Mouse (Mus musculus) thymus, postnatal 36 days (tissue): ENCODE measurements around the gene Polr2f.

Source experiments
- DNase-seq, 2 experiments: peaks; one replicate each; pipeline ENCODE4 v3.0.0; 2022; ENCODE audit warnings: mixed read lengths in 2 of 2

The Polr2f gene

DNA sequence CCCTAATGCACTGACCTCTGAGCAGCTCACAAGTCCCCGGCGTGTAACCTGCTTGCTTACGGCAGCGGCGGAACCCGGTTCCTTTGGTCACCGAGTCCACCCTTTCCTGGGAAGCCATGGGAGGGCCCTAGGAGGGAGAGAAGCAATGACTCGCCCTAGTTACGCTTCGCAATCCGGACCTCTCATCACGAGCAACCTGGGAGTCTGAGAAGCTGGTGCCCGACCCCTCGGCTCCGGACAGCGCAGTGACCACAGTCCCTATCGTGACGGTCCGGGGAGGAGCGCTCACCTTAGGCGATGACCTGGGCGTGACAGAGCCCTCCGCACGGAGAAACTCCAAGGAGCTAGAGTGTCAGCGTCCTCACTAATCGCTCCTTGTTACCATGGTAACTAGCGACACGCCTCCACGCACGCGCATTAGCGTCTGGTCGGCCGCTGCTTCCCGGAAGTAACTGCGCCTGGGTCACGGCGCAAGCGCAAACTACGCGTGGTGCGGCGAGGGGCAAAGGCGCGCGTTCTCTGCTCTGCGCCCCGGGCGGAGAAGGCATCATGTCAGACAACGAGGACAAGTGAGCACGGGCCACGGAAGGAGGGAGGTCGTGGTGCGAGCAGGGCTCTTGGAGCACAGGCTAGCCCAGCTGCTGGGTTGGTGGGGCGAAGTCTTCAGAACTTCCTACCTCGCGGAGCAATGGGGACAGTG, at the start of gene Polr2f, which contains the start of gene 1700088E04Rik:
Polr2f (plus strand) TSS at position 144 of the 700 bp plus-strand sequence.
1700088E04Rik (minus strand) TSS at position 388 of the 700 bp plus-strand sequence.
- peak; percentile 94 for DNase-seq

DNA sequence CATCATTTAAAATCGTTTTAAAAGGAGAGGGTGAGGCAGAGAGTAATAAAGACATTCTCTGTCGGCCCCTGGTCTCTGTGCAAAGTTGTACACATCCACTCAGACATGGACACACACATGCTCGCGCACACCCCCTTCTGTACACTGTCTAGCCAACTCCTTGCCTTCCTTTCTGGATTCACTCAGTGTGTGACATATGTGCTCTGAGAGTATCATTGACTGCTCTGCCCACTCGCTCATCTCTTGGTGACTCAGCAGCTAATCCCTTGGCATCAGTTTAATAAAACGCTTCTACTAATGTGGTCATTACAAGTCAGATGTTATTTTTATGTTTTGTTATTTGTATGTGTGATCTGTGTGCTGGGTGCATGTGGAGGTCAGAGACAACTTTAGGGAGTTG, 48.5 kb upstream of the Polr2f start:
- no peak for DNase-seq

DNA sequence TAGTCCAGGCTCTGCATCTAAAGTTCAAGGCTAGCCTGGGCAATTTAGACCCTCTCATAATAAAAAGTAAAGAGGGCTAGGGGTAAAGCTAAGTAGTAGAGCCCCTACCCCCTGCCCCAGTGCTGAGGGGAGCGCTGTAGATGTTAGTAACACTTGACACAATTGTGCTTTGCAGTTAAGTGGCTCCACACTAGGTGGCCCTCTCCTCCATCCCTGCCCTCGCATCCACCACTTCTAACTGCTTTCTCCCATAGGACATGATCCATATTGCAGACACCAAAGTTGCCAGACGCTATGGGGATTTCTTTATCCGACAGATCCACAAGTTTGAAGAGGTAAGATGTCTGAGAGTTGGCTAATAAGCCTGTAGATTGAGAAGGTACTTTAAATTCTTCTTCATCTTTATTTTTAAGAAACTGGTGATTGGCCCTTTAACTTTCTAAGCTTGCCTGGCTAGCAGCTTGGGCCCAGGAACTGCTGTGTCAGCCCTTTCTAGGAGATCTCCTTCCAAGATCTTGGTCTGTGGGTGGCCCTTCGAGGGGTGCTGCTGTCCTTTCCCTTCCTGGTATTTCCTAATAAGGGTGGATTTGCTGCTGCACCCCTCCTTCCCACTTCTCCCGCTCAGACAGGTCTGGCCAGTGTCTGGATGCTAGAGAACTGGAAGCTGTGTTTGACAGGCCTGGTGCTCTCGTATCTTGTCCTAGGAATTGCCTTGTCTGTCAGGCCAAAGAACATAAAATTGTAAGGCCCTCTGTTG, 47.5 kb upstream of the Polr2f start:
- DNase-seq = no peak

GRCm38 (mm10) chr15:79095483-79095882, 45.3 kb upstream of the Polr2f start:
- no peak for DNase-seq

DNA sequence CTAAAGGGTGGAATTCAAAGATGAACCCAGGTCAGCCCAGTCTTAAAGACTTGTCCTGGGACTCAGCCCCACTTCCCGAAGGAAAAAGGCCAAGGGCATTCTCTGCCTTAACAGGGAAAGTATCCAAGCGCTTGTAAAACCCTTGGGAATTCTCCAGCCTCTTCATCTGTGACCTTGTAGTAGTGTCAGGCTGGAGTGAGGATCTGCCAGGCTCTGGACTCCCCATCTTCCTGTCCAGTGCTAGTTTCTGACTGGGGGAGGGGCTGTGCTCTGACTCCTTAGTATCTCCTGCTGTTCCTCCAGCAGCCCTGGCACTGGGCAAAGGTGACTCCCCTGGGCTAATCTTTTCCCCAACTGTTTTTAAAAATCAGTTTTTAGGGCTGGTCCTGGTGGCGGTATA, 44.3 kb upstream of the Polr2f start:
- DNase-seq = no peak

- DNase-seq = no peak
These were observed 43.7 kb upstream of the Polr2f start for GRCm38 (mm10) chr15:79097135-79097534.

DNA sequence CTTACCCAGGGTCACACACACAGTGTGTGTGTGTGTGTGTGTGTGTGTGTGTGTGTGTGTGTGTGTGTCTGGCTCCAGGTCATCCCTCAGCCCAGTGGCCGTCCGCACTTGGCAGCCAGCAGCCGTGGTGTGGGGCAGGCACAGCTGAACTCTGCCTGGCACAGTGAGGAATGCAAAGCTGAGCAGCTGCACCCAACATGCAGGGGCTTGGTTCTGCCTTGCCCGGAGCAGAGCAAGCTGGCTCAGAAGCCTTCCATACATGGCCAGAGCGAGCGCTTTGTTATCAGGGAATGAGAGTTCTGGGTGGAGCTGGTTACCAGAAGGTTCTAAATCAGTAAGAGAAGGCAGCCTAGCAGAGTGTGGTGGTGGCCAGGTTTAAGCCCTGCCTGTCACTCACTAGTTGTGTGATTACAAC, 43.2 kb upstream of the Polr2f start:
- no peak for DNase-seq

DNA sequence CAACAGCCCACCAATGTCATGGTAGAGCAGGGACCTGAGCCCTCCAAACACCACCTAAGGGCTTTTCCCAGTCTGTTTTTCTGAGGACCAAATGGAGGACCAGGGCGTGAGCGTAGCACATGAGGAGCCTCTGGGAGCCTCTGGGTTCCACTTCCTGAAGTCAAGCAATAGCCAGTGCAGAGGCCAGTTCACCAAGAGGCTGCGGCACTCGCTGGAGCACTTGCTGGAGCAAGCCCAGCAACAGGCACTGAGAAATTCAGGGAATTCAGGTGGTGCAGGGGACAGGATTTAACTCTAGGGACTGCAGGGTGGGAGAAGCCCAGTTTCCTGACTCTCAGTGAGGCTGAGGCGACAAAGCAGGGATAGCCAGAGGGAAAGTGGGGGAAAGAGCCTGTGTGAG, 42.6 kb upstream of the Polr2f start:
- DNase-seq = no peak

- DNase-seq = no peak
These were observed 41.9 kb upstream of the Polr2f start for GRCm38 (mm10) chr15:79098868-79099267.

DNA sequence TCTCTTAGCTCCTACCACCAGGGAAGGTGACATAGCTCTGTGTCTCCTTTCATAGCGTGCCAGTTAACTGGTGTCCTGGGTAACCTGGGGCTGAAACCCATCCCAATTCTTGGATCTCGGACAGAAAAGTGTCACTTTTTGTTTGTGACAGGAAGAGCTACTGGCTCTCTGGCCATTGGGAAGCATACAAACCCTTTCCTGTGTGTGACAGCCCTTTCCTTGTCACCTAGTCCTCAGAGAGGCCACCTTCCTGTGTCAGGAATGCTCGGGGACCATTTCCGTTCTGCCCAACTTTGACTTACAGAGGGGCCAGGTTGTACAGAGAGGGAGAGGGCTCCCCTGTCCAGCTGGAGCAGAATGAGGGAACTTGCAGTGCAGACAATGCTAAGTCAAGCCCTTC, 41.4 kb upstream of the Polr2f start:
- DNase-seq = no peak

DNA sequence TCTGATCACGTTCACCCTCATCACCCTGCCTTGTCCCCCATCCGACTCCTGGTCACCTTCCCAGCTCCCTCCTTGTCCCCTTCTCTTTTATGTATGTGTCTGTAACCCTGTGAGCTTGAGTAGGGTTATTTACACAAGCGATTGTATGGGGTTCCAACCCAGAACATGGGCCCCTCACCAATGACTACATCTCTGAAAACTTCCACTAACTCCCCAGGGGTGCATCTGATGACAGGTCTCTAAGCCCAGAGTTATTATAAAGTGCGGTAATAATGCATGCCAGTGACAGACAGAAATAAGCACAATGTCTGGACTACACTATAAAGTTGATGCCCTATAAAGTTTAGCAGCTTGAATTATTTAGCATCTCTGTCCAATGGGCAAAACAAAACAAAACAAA, 40.4 kb upstream of the Polr2f start:
- DNase-seq = no peak

DNA sequence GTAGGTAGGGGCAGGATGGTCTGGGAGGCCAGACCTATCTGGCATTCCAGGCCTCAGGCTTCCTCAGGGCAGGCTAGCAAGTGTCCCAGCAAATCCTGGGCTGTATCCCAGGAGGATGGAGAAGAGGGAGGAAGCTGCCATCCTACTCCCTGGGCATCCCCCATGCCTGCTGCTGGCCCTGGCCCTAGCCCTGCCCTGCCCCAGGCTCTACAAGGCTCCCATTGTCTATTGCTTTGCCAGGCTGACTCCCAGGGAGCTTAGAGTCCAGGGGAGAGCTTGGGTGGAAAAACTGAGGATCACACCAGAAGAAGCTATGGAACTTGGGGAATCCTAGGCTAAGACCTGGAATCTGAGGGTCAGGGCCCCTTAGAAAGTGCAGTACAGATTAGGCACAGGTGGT, 39.3 kb upstream of the Polr2f start:
- no peak for DNase-seq

DNA sequence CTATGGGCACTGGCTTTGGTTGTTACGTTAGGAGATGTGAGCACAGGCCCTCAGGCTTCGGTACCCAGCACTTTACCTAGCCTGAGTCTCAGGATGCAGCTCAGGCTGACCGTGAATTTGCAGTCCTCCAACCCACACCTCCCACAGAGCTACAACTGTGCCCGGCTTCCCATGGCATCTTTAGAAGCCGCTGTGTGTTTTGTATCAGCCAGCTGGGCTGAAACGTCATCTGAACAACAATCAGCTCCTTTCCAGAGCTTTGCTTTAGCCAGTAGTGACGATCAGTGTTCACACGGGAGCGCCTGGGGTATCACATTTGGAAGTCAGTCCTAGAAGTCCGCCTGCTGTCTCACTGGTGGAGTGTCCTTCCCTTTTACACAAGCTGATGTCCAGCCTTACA, 37.5 kb upstream of the Polr2f start:
- DNase-seq = no peak

GRCm38 (mm10) chr15:79105804-79106203, 35.0 kb upstream of the Polr2f start:
- DNase-seq = no peak

GRCm38 (mm10) chr15:79107966-79108365, 32.8 kb upstream of the Polr2f start:
- DNase-seq = no peak

DNA sequence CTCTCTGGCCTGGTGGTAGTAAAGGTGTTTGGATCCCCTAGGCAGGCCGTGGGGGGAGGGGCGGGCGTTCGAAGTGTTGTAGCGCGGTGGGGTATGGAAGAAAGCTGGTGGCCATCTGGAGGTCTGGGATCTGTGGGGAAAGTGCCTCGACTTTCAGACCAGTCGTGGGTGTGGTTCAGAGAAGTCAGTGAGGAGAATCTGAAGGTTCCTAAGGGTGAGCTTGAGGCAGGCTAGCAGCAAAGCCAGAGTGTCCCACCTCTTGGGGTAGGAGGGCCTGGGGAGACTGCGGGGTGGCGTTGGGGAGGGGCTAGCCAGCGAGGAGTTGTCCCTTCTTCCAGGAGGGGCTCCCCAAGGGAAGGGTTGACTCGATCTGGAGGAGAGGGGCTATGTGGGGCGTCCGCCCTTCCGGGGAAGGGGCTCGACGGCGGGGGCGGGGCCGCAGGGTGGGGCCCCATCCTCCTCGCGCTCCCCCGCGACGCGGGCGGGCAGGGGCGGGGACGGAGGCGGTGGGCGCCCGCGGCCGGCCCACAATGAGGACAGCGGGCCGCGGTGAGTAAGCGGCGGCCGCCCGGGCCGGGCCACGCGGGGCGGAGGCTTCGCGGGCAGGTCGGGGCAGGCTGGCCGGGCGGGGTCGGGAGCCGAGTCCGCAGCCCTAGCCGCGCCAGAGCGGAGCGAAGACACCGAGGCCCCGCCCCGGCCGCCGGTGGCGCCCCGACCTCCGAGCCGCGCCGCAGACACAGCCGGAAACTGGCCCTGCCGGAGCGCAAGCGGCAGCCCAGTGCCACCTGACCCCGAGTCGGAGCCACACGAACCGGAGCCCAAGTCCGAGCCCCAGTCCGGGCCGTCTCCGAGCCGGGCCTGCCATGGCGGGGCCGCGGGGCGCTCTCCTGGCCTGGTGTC, 32.1 kb upstream of the Polr2f start, which contains the start of gene Micall1:
Micall1 (plus strand) TSS at position 478 of the 900 bp plus-strand sequence.
- DNase-seq = peak; percentile 71 to 75

DNA sequence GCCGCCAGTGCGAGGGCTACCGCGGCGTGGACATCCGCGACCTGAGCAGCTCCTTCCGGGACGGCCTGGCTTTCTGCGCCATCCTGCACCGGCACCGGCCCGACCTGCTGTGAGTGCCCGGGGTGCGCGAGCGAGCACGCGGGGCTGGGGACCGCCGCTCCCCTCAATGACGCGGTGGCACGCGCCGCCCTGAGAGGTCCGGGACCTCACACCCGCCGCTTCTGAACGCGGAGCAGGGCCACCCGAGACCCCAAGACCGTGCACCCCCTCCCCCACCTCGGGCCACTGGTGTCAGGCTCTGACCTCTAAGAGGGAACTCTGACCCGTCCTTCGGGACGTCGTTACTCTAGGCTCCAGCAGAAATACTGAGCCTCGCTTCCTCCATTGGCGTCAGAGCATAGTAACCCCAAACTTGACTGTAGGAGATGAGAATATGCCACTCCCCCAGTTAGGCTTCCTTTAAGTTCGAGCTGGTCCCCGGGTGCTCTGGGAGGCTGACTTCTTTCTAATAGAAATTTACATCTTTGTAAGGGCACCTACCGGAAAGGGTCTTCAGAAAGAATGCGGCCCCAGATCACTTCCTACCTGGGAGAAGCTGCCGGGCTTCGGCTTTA, 31.4 kb upstream of the Polr2f start:
- peak; percentile 35 to 59 for DNase-seq

GRCm38 (mm10) chr15:79110031-79110430, 30.8 kb upstream of the Polr2f start:
- DNase-seq = no peak

- no peak for DNase-seq
These were observed 30.3 kb upstream of the Polr2f start for GRCm38 (mm10) chr15:79110528-79110927.

GRCm38 (mm10) chr15:79111774-79112173, 29.0 kb upstream of the Polr2f start:
- DNase-seq = no peak

DNA sequence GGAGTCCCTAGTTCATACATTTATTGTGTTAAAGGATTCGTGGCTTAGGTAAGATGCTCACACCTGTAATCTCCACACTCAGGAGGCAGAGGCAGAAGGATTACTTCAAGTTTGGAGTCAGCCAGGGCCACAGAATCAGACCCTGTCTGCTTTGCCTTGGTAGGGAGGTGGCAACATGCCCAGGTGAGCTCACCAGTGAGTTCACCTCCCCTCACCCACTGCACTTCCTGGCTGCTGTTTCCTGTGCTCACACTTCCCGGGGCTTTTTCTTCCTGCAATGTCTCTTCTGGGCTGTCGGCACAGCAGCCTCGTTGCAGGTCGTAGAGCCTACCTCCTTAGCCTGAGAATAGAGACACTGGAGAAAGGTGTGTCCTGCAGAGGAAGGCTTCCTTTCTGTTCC, 25.5 kb upstream of the Polr2f start:
- DNase-seq = peak; percentile 43 to 57

- DNase-seq = no peak
These were observed 21.3 kb upstream of the Polr2f start for GRCm38 (mm10) chr15:79119491-79119890.

DNA sequence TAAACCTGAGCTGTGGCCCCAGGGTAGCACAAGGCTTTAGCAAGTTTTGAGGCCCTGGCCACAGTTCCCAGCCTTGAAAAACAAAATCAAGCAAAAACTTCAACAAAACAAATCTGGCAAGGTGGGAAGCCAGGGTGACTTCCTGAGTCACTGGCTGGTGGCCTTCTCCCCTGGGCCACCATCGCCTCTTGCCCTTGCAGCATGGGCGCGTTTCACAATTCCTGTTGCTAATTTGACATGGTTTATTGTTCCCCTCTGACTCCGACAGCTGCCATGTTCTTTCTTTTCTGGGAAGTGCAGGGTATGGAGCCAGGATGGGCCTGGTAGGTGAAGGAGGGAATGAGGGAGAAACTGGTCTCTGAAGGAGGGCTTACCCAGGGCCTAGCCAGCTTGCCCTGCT, 18.7 kb upstream of the Polr2f start:
- DNase-seq = no peak
